Mouse (Mus musculus) embryonic fibroblast, embryonic 13.5 days (primary cell): ENCODE data around the gene Gabrg3.

Experiments
- CTCF ChIP-seq: IDR thresholded peaks from 2 replicates; pipeline ENCODE4 v1.5.1; 2011; ENCODE audit warnings: mild to moderate bottlenecking, control low read depth, low read length, moderate library complexity, borderline replicate concordance; ENCODE audit not compliant: insufficient read depth
- POLR2A ChIP-seq: IDR thresholded peaks from 2 replicates; pipeline ENCODE4 v1.6.1; 2011; ENCODE audit warnings: low read depth, mild to moderate bottlenecking, control low read depth, low read length, moderate library complexity

GRCm38 (mm10) chr7:57314971-57315370 is 72.0 kb downstream of the Gabrg3 start:
- no peak for TF ChIP-seq CTCF
- TF ChIP-seq POLR2A: no peak
